Mouse (Mus musculus) stomach, embryonic 14.5 days (tissue): ENCODE results near the gene Mamdc2. TPM values are rescaled to one million over a fixed set of nuclear protein-coding genes. Genes with fewer than 3 reads are reported as not detected.
"Not testable (repeated sequence)": the region's sequence is repeated elsewhere in the genome, so short reads cannot be mapped to it uniquely, and the experiment has no call there.

Experiments
- ATAC-seq: fragments of 200-750 bp; cut with Nextera tagmentation; 2 replicates; pipeline ENCODE4 v1.8.0; 2017; ENCODE audit warnings: low read depth, moderate TSS enrichment; ENCODE audit not compliant: insufficient number of reproducible peaks, insufficient read depth, low FRiP score
- H3K27ac ChIP-seq: fragments of 300-500 bp; sonication (generic); 2 replicates; pipeline ENCODE4 v1.5.1; 2014; ENCODE audit warnings: mild to moderate bottlenecking, low read length, moderate library complexity, mixed read lengths
- H3K27me3 ChIP-seq: fragments of 300-500 bp; sonication (generic); 2 replicates; pipeline ENCODE4 v1.6.1; 2014; ENCODE audit warnings: low read length, control low read depth, mixed read lengths; ENCODE audit not compliant: control insufficient read depth, insufficient read depth
- H3K36me3 ChIP-seq: fragments of 300-500 bp; sonication (generic); 2 replicates; pipeline ENCODE4 v1.6.1; 2014; ENCODE audit warnings: mild to moderate bottlenecking, control low read depth, low read length, moderate library complexity, mixed read lengths; ENCODE audit not compliant: control insufficient read depth, insufficient read depth
- H3K4me1 ChIP-seq: fragments of 300-500 bp; sonication (generic); 2 replicates; pipeline ENCODE4 v1.6.1; 2014; ENCODE audit warnings: low read length, control low read depth, mixed read lengths; ENCODE audit not compliant: control insufficient read depth, insufficient read depth
- H3K4me2 ChIP-seq: fragments of 300-500 bp; sonication (generic); replicated peaks from 2 replicates; pipeline ENCODE4 v1.6.1; 2014; ENCODE audit warnings: low read depth, low read length, control low read depth
- H3K4me3 ChIP-seq: fragments of 300-500 bp; sonication (generic); 2 replicates; pipeline ENCODE4 v1.5.1; 2014; ENCODE audit warnings: low read depth, low read length, control low read depth
- H3K9ac ChIP-seq: fragments of 300-500 bp; sonication (generic); replicated peaks from 2 replicates; pipeline ENCODE4 v1.6.1; 2014; ENCODE audit warnings: low read depth, mild to moderate bottlenecking, control low read depth, low read length, moderate library complexity, mixed read lengths
- H3K9me3 ChIP-seq: fragments of 300-500 bp; sonication (generic); 2 replicates; pipeline ENCODE4 v1.6.1; 2016; ENCODE audit warnings: low read depth, low read length, control low read depth; ENCODE audit not compliant: control insufficient read depth
- WGBS: fragments of 180-500 bp; shearing (Covaris S2); extraction: QIAGEN DNeasy Blood & Tissue Kit; methylation state at CpG from one replicate; pipeline ENCODE4 v1.1.7; 2014; 5-methylcytosine and 5-hydroxymethylcytosine counted together
- polyA plus RNA-seq: library from polyadenylated mRNA; unstranded; fragments of >200 nt; fragmentation: Nextera tagmentation; extraction: Ambion mirVana; gene quantifications from 2 replicates; pipeline ENCODE4 v1.2.1, GENCODE M21; 2014

The Mamdc2 gene
- 5.0 and 5.3 TPM in 2 replicates for polyA plus RNA-seq

GRCm38 (mm10) chr19:23447988-23448497 is at the start of gene Mamdc2:
Gene Mamdc2 (minus strand): TSS chr19:23448442.
- Histone ChIP-seq H3K36me3 (no peaks in the 10 kb centered on the region), H3K9ac (peak within 1 kb of the TSS; percentile 28; the same call in 1 of the 2 replicates), H3K4me2 (peak within 1 kb of the TSS; percentile 97), H3K4me1 (peaks cover 5% of the 10 kb centered on the region; the same call in 1 of the 2 replicates), H3K4me3 (peak within 1 kb of the TSS; percentile 28), H3K27me3 (no peaks in the 10 kb centered on the region), H3K9me3 (peaks cover 3% of the 10 kb centered on the region; the same call in 1 of the 2 replicates), H3K27ac (0 out of 2 replicates have a peak within 1 kb of the TSS, but pooled peaks have one; percentile 6)
- WGBS, result under 1% methylated on average over 19 of the region's 19 CpGs
- peak; percentile 66; the same call in 1 of the 2 replicates for ATAC-seq

DNA sequence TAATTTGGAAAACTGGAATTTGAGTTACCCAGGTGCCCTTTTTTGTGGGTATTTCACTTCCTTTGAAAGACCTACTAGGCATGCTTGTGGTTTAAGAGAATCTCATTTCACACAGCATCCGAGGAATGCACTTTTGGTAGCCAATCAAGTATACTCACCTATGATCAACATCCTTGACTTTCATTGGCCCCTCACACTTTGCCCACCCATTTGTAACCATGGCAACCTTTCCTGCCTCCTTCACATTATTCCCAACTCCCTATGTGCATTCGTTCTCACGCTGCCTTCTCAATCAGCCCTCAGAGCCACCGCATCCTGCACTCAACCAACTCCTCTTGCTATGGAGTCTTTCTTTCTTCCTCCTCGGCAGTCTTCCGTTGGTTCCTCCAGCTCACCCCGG is 49.8 kb upstream of the Mamdc2 start:
- Histone ChIP-seq H3K4me3 (no peak overlapping the region), H3K27me3 (no peaks in the 10 kb centered on the region), H3K27ac (no peak overlapping the region), H3K4me2 (no peak overlapping the region), H3K9ac (no peak overlapping the region), H3K36me3 (no peaks in the 10 kb centered on the region), H3K4me1 (peaks cover 5% of the 10 kb centered on the region; the same call in 1 of the 2 replicates), H3K9me3 (no peaks in the 10 kb centered on the region)
- 88% methylated on average over 7 of the region's 7 CpGs for WGBS
- no peak for ATAC-seq

DNA sequence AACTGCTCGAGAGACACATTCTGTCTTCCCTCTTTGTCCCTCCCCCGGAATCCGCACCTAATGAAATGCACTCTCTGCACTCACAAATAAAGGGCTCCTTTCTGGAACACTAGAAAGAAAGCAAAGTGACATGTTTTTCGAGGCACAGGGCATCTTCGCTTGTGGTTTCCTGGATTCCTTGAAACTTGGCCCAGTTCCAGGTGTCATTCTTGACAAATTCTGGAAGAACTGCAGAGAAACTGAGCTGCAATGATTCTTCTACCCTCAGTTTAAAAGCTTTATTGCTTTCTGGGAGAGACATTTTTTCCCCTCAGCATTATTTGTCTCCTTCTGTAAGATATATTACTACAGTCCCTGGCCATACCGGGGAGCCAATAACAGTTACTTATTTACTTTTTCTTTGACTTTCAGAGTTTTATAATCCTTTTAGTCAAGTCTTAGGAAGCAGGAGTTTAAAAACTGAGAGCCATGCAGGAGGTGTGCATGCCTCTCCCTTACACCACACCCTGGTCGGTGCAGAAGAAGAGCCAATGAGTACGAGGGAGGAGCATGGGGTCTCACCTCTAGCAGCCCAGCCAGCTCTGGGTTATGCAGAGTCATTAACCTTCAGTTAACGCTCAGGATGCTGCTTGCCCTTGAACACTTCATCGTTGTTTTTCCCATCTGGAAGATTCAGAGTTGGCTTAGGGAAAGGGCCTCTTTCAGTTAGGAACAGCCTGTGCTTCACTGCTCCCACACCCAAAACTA is 49.1 kb upstream of the Mamdc2 start:
- Histone ChIP-seq H3K4me2 (no peak overlapping the region), H3K36me3 (no peaks in the 10 kb centered on the region), H3K4me3 (no peak overlapping the region), H3K27ac (no peak overlapping the region), H3K9ac (no peak overlapping the region), H3K9me3 (no peaks in the 10 kb centered on the region), H3K27me3 (no peaks in the 10 kb centered on the region), H3K4me1 (peaks cover 5% of the 10 kb centered on the region; the same call in 1 of the 2 replicates)
- ATAC-seq, result no peak
- WGBS, result 36% methylated on average over 10 of the region's 10 CpGs

GRCm38 (mm10) chr19:23496536-23496935 is 48.3 kb upstream of the Mamdc2 start:
- 81% methylated on average over 3 of the region's 3 CpGs for WGBS
- no peak for ATAC-seq
- no peaks in the 10 kb centered on the region for H3K36me3 ChIP-seq
- H3K27me3 ChIP-seq, result no peaks in the 10 kb centered on the region
- H3K9ac ChIP-seq, result no peak overlapping the region
- peaks cover 5% of the 10 kb centered on the region; the same call in 1 of the 2 replicates for H3K4me1 ChIP-seq
- H3K27ac ChIP-seq, result no peak overlapping the region
- H3K4me2 ChIP-seq, result no peak overlapping the region
- H3K4me3 ChIP-seq, result no peak overlapping the region
- no peaks in the 10 kb centered on the region for H3K9me3 ChIP-seq

DNA sequence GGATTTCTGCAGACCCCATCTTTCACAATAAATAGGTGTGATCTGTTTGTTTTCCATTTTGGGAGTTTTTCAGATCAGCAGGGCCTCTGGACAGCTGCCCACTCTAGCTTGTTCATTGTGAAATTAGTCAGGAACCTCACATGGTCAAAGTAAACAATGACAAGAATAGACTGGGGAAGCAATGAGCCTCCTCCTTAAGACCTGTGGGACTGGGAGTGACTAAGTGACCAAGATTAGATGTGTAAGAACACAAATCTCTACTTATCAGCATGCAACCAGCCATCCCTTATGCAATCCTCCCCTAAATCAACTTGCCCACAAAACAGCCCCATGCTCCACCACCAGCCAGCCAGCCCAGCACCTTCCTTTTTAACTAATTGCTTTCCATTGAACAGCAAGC is 44.4 kb upstream of the Mamdc2 start:
- no peak overlapping the region for H3K4me3 ChIP-seq
- no peak overlapping the region for H3K9ac ChIP-seq
- no peaks in the 10 kb centered on the region for H3K9me3 ChIP-seq
- H3K36me3 ChIP-seq, result no peaks in the 10 kb centered on the region
- no peaks in the 10 kb centered on the region for H3K27me3 ChIP-seq
- no peak overlapping the region for H3K4me2 ChIP-seq
- no peak overlapping the region for H3K27ac ChIP-seq
- peaks cover 5% of the 10 kb centered on the region; the same call in 1 of the 2 replicates for H3K4me1 ChIP-seq
- ATAC-seq, result no peak

GRCm38 (mm10) chr19:23490703-23491102 is 42.5 kb upstream of the Mamdc2 start:
- H3K4me1 ChIP-seq, H3K27ac ChIP-seq, H3K4me3 ChIP-seq, H3K4me2 ChIP-seq, H3K27me3 ChIP-seq, H3K9ac ChIP-seq, ATAC-seq, H3K9me3 ChIP-seq, H3K36me3 ChIP-seq: not testable (repeated sequence)
- WGBS, result 44% methylated on average over 7 of the region's 7 CpGs

- no peak for ATAC-seq
- 38% methylated on average over 8 of the region's 8 CpGs for WGBS
- H3K27me3 ChIP-seq, result no peaks in the 10 kb centered on the region
- no peak overlapping the region for H3K4me2 ChIP-seq
- no peak overlapping the region for H3K4me3 ChIP-seq
- H3K9me3 ChIP-seq, result no peaks in the 10 kb centered on the region
- H3K4me1 ChIP-seq, result no peaks in the 10 kb centered on the region
- H3K27ac ChIP-seq, result no peak overlapping the region
- H3K9ac ChIP-seq, result no peak overlapping the region
- no peaks in the 10 kb centered on the region for H3K36me3 ChIP-seq
These were observed 41.5 kb upstream of the Mamdc2 start for GRCm38 (mm10) chr19:23489780-23490179.

DNA sequence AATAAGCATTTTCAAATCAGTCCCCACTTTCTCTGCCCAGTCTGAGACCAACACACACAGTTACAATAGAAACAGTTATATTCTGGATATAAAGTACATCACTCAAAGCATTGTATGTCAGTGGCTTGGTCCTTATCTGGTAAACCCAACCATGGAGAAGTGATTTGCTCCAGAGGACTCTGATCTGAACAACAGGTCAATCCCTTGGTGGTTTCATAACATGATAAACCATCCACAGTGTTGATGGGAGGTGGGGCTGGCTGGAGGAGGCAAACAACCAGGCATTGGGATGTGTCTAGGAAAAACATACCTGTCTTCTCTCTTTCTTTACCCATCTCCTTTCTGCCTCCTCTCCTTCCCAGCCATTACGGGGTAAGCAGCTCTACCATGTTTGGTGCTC is 39.2 kb upstream of the Mamdc2 start:
- Histone ChIP-seq H3K9me3 (no peaks in the 10 kb centered on the region), H3K4me1 (no peaks in the 10 kb centered on the region), H3K27me3 (no peaks in the 10 kb centered on the region), H3K4me3 (no peak overlapping the region), H3K36me3 (no peaks in the 10 kb centered on the region), H3K4me2 (no peak overlapping the region), H3K9ac (no peak overlapping the region), H3K27ac (no peak overlapping the region)
- no peak for ATAC-seq
- 100% methylated on average over 1 of the region's 1 CpGs for WGBS
